Mouse (Mus musculus) neural tube, embryonic 15.5 days (tissue): ENCODE data around the gene Rsc1a1. TPM values are rescaled to one million over a fixed set of nuclear protein-coding genes. Genes with fewer than 3 reads are reported as not detected.

Source experiments
- ATAC-seq: fragments of 200-750 bp; cut with Nextera tagmentation; 2 replicates; pipeline ENCODE4 v1.8.0; 2017; ENCODE audit warnings: mild to moderate bottlenecking, moderate TSS enrichment, moderate library complexity; ENCODE audit not compliant: low FRiP score
- H3K27ac ChIP-seq: fragments of 300-500 bp; sonication (generic); replicated peaks from 2 replicates; pipeline ENCODE4 v1.5.1; 2015; ENCODE audit warnings: mild to moderate bottlenecking, inconsistent platforms
- H3K27me3 ChIP-seq: fragments of 300-500 bp; sonication (generic); replicated peaks from 2 replicates; pipeline ENCODE4 v1.6.1; 2015; ENCODE audit warnings: inconsistent platforms
- H3K36me3 ChIP-seq: fragments of 300-500 bp; sonication (generic); 2 replicates; pipeline ENCODE4 v1.6.1; 2015; ENCODE audit warnings: inconsistent platforms
- H3K4me1 ChIP-seq: fragments of 300-500 bp; sonication (generic); 2 replicates; pipeline ENCODE4 v1.6.1; 2015; ENCODE audit warnings: inconsistent platforms
- H3K4me2 ChIP-seq: fragments of 300-500 bp; sonication (generic); 2 replicates; pipeline ENCODE4 v1.6.1; 2015; ENCODE audit warnings: inconsistent platforms, mild to moderate bottlenecking, moderate library complexity
- H3K4me3 ChIP-seq: fragments of 300-500 bp; sonication (generic); replicated peaks from 2 replicates; pipeline ENCODE4 v1.5.1; 2015; ENCODE audit warnings: mild to moderate bottlenecking, inconsistent platforms
- H3K9ac ChIP-seq: fragments of 300-500 bp; sonication (generic); replicated peaks from 2 replicates; pipeline ENCODE4 v1.6.1; 2015; ENCODE audit warnings: mild to moderate bottlenecking, inconsistent platforms
- H3K9me3 ChIP-seq: fragments of 300-500 bp; sonication (generic); replicated peaks from 2 replicates; pipeline ENCODE4 v1.6.1; 2016; ENCODE audit warnings: inconsistent platforms
- whole genome bisulfite sequencing: fragments of 180-500 bp; shearing (Covaris S2); methylation state at CpG from one replicate; pipeline ENCODE4 v1.1.7; 2015; ENCODE audit warnings: mixed read lengths; 5-methylcytosine and 5-hydroxymethylcytosine counted together
- polyA plus RNA-seq: library from polyadenylated mRNA; unstranded; fragments of >200 nt; fragmentation: Nextera tagmentation; extraction: Ambion mirVana; gene quantifications from 2 replicates; pipeline ENCODE4 v1.2.1, GENCODE M21; 2015

Gene Rsc1a1
- polyA plus RNA-seq, 1 experiment from 2014 or later, result not detected

DNA sequence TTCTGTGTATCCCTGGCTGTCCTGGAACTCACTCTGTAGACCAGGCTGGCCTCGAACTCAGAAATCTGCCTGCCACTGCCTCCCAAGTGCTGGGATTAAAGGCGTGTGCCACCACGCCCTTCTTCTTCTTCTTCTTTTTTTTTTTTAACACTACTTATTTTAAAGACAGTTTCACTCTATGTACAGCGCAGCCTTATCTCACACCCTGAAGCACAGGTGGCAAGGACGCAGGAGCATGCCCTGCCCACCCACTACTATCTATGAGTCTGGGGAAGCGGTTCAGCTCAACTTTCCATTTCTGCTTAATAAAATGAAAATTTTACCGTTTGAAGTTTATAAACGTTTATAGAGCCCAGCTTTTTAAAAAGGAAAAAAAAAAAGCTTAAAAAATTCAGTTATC is 3.1 kb upstream of the Rsc1a1 start:
- H3K9me3 ChIP-seq, result no peaks in the 10 kb centered on the region
- H3K4me2 ChIP-seq, result no peak overlapping the region
- H3K36me3 ChIP-seq, result peaks cover 80% of the 10 kb centered on the region
- H3K27me3 ChIP-seq, result no peaks in the 10 kb centered on the region
- no peak overlapping the region for H3K27ac ChIP-seq
- no peak overlapping the region for H3K9ac ChIP-seq
- no peak overlapping the region for H3K4me3 ChIP-seq
- no peaks in the 10 kb centered on the region for H3K4me1 ChIP-seq
- WGBS, result 95% methylated on average over 8 of the region's 8 CpGs
- no peak for ATAC-seq

DNA sequence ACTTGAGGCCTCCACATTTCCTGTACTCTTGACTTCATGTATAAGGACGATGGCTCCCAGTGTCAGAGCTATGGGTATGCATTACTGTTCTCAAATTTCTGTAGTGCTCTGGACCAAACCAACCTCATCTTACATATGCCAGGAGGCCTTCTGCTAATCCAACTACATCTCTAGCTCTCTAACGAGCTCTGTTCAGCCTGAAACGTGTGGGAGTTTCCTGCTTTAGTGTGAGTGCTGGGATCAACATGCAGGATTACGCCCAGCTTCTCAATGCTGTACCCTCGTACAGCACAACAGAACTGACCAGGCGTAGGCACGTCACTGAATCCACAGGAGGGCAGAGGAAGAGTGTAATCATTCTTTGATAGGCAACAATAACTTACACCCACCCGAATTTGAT is 1.1 kb upstream of the Rsc1a1 start:
- WGBS, result 88% methylated on average over 8 of the region's 8 CpGs
- Histone ChIP-seq H3K9me3 (no peaks in the 10 kb centered on the region), H3K27me3 (no peaks in the 10 kb centered on the region), H3K27ac (no peak overlapping the region), H3K4me3 (no peak overlapping the region), H3K4me1 (0 out of 2 replicates have a peak, but pooled peaks cover 3% of the 10 kb centered on the region), H3K36me3 (peaks cover 75% of the 10 kb centered on the region), H3K9ac (no peak overlapping the region), H3K4me2 (no peak overlapping the region)
- no peak for ATAC-seq

GRCm38 (mm10) chr4:141686093-141686492 is 694 bp upstream of the Rsc1a1 start:
- Histone ChIP-seq H3K36me3 (peaks cover 70% of the 10 kb centered on the region), H3K4me3 (no peak overlapping the region), H3K4me1 (0 out of 2 replicates have a peak, but pooled peaks cover 3% of the 10 kb centered on the region), H3K9me3 (no peaks in the 10 kb centered on the region), H3K9ac (no peak overlapping the region), H3K27me3 (no peaks in the 10 kb centered on the region), H3K4me2 (no peak overlapping the region), H3K27ac (no peak overlapping the region)
- 90% methylated on average over 3 of the region's 3 CpGs for WGBS
- ATAC-seq, result no peak

DNA sequence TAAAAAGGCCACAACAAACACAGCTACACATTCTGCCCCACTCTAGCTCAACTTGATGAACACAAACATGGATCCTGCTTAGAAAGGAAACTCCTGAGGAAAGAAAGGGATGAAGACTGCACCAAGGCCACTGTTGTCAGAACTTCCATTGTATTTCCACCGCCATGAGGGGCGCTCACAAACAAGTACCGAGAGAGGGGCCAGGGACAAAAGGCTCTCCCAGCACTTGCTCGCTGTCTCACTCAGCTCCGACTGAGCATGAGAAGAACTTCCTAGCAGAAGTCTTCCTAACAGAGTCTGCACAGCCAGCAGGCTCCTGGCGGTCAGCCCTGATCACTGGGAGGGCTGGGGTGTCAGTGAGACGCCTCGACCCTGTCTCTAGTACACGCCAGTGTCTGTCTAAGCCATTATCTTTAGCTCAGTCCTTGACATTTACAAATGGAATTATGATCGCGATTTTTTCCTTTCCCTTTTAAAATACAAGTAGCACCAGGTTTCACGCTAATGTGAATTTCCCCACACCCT is 2.6 kb downstream of the Rsc1a1 start:
- no peak overlapping the region for H3K4me2 ChIP-seq
- H3K27ac ChIP-seq, result no peak overlapping the region
- no peak overlapping the region for H3K4me3 ChIP-seq
- no peaks in the 10 kb centered on the region for H3K27me3 ChIP-seq
- no peak for ATAC-seq
- 70% methylated on average over 12 of the region's 12 CpGs for WGBS
- H3K9ac ChIP-seq, result no peak overlapping the region
- H3K9me3 ChIP-seq, result no peaks in the 10 kb centered on the region
- 0 out of 2 replicates have a peak, but pooled peaks cover 3% of the 10 kb centered on the region for H3K4me1 ChIP-seq
- peaks cover 47% of the 10 kb centered on the region for H3K36me3 ChIP-seq

GRCm38 (mm10) chr4:141681767-141682166 is 3.6 kb downstream of the Rsc1a1 start:
- Histone ChIP-seq H3K4me3 (no peak overlapping the region), H3K4me1 (0 out of 2 replicates have a peak, but pooled peaks cover 3% of the 10 kb centered on the region), H3K9ac (no peak overlapping the region), H3K4me2 (no peak overlapping the region), H3K27me3 (no peaks in the 10 kb centered on the region), H3K27ac (no peak overlapping the region), H3K9me3 (no peaks in the 10 kb centered on the region), H3K36me3 (peaks cover 48% of the 10 kb centered on the region)
- no peak for ATAC-seq
- 59% methylated on average over 7 of the region's 7 CpGs for WGBS

DNA sequence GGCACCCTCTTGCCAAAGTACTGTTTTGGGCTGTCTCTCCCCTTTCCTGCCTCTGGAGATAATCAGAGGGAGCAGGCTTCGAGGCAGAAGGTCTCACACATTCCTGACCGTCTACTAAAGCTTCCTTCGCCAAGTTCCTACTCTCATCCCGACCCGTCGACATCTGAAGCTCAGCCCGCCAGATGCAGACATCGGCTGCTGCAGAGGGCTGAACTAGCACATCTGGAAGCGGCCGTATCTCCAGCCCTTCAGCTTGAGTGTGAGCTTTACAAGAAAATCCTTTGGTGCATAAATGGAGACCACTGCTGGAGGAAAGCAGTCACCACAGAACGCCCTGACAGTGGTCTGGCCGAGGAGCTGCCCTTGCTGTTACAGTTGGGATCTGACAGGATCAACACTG is 4.5 kb downstream of the Rsc1a1 start:
- WGBS, result 84% methylated on average over 12 of the region's 12 CpGs
- no peak for ATAC-seq
- Histone ChIP-seq H3K27ac (no peak overlapping the region), H3K9ac (no peak overlapping the region), H3K4me3 (no peak overlapping the region), H3K4me1 (0 out of 2 replicates have a peak, but pooled peaks cover 3% of the 10 kb centered on the region), H3K4me2 (no peak overlapping the region), H3K27me3 (no peaks in the 10 kb centered on the region), H3K36me3 (peaks cover 39% of the 10 kb centered on the region), H3K9me3 (no peaks in the 10 kb centered on the region)

- H3K27ac ChIP-seq, result no peak overlapping the region
- 0 out of 2 replicates have a peak, but pooled peaks cover 3% of the 10 kb centered on the region for H3K4me1 ChIP-seq
- no peaks in the 10 kb centered on the region for H3K27me3 ChIP-seq
- WGBS, result 88% methylated on average over 2 of the region's 2 CpGs
- no peak for ATAC-seq
- no peak overlapping the region for H3K4me3 ChIP-seq
- H3K9me3 ChIP-seq, result no peaks in the 10 kb centered on the region
- no peak overlapping the region for H3K9ac ChIP-seq
- peaks cover 21% of the 10 kb centered on the region for H3K36me3 ChIP-seq
- no peak overlapping the region for H3K4me2 ChIP-seq
Observed at GRCm38 (mm10) chr4:141679016-141679415, 6.4 kb downstream of the Rsc1a1 start.

GRCm38 (mm10) chr4:141676462-141676979 is 8.9 kb downstream of the Rsc1a1 start:
- WGBS, result 87% methylated on average over 5 of the region's 5 CpGs
- no peak overlapping the region for H3K9ac ChIP-seq
- no peaks in the 10 kb centered on the region for H3K27me3 ChIP-seq
- H3K4me2 ChIP-seq, result no peak overlapping the region
- no peak for ATAC-seq
- no peaks in the 10 kb centered on the region for H3K9me3 ChIP-seq
- H3K4me3 ChIP-seq, result no peak overlapping the region
- no peaks in the 10 kb centered on the region for H3K4me1 ChIP-seq
- H3K36me3 ChIP-seq, result 0 out of 2 replicates have a peak, but pooled peaks cover 5% of the 10 kb centered on the region
- H3K27ac ChIP-seq, result no peak overlapping the region

- Histone ChIP-seq H3K9ac (no peak overlapping the region), H3K4me3 (no peak overlapping the region), H3K9me3 (no peaks in the 10 kb centered on the region), H3K4me2 (no peak overlapping the region), H3K27ac (no peak overlapping the region), H3K27me3 (no peaks in the 10 kb centered on the region), H3K4me1 (no peaks in the 10 kb centered on the region), H3K36me3 (0 out of 2 replicates have a peak, but pooled peaks cover 5% of the 10 kb centered on the region)
- 76% methylated on average over 13 of the region's 13 CpGs for WGBS
- no peak for ATAC-seq
Observed at GRCm38 (mm10) chr4:141672325-141672724, 13.1 kb downstream of the Rsc1a1 start.

DNA sequence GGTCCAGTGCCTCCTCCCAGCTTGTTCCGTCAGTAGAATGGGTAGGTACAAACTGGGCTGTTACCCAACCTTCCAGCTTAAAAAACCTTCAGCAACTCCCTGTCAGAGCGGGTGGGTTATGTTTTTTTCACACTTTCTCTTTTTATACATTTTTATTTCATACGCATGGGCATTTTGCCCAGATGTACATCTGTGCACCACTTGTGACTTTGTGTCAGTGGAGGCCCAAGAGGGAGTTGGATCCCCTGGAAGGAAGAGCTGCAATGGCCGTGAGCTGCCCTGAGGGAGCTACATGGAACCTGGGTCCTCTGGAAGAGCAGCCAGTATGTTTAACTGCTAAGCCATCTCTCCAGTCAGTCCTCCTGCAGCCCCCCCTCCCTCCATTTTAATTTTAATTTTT is 14.0 kb downstream of the Rsc1a1 start:
- 77% methylated on average over 4 of the region's 4 CpGs for WGBS
- Histone ChIP-seq H3K9me3 (no peaks in the 10 kb centered on the region), H3K4me3 (no peak overlapping the region), H3K4me2 (no peak overlapping the region), H3K27ac (no peak overlapping the region), H3K36me3 (no peaks in the 10 kb centered on the region), H3K4me1 (no peaks in the 10 kb centered on the region), H3K27me3 (no peaks in the 10 kb centered on the region), H3K9ac (no peak overlapping the region)
- ATAC-seq, result no peak

GRCm38 (mm10) chr4:141669898-141670712 is 15.3 kb downstream of the Rsc1a1 start:
- Histone ChIP-seq H3K9ac (no peak overlapping the region), H3K9me3 (no peaks in the 10 kb centered on the region), H3K4me1 (peaks cover 2% of the 10 kb centered on the region), H3K4me3 (no peak overlapping the region), H3K27me3 (no peaks in the 10 kb centered on the region), H3K4me2 (no peak overlapping the region), H3K36me3 (no peaks in the 10 kb centered on the region), H3K27ac (no peak overlapping the region)
- no peak for ATAC-seq
- 88% methylated on average over 18 of the region's 18 CpGs for WGBS

DNA sequence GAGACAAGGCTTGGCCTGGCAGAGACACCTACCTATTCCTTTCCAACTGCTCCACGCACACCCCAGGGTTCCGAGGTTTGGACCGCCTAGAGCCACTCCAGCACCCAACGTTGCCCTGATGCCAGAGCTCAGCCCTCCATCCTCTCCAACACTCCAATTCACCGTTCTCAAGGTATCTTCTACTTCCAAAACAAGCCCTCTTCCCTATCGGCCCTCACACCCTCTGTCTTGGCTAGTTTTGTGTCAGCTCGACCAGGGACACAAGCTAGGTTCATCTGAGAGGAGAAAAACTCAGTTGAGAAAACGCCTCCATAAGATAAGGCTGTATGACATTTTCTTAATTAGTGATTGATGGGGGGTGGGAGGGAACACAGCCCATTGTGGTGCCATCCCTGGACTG is 20.6 kb downstream of the Rsc1a1 start, which contains the start of gene Plekhm2:
Plekhm2 (minus strand) TSS at position 101 of the 400 bp plus-strand sequence.
- WGBS, result 76% methylated on average over 8 of the region's 8 CpGs
- ATAC-seq, result peak; percentile 36
- Histone ChIP-seq H3K27me3 (no peaks in the 10 kb centered on the region), H3K4me3 (peak within 1 kb of the TSS; percentile 79), H3K9me3 (no peaks in the 10 kb centered on the region), H3K9ac (peak within 1 kb of the TSS; percentile 93), H3K27ac (peak within 1 kb of the TSS; percentile 85), H3K4me1 (peaks cover 28% of the 10 kb centered on the region), H3K36me3 (peaks cover 9% of the 10 kb centered on the region; the same call in 1 of the 2 replicates), H3K4me2 (peak within 1 kb of the TSS; percentile 92)
